Mouse (Mus musculus): ENCODE data around the gene Rbm19. TPM values are rescaled to one million over a fixed set of nuclear protein-coding genes. Genes with fewer than 3 reads are reported as not detected.

The Rbm19 gene
- polyA plus RNA-seq, 1 experiment from 2014 or later, result 17.7 TPM

- Histone ChIP-seq H3K27ac (no peak overlapping the region), H3K9me3 (replicated peaks; ENCODE audit: low read length) (no peaks in the 10 kb centered on the region), H3K9ac (ENCODE audit: low read depth, low read length) (no peak overlapping the region), H3K36me3 (ENCODE audit: insufficient read depth, low read length) (peaks cover 18% of the 10 kb centered on the region), H3K4me3 (replicated peaks; ENCODE audit: low read depth, low read length) (no peak overlapping the region), H3K27me3 (ENCODE audit: insufficient read depth, low read length) (no peaks in the 10 kb centered on the region), H3K4me2 (ENCODE audit: low read length) (no peak overlapping the region), H3K4me1 (replicated peaks; ENCODE audit: insufficient read depth, low read length) (no peaks in the 10 kb centered on the region)
- DNase-seq (ENCODE audit: low spot score) (peak; percentile 83), ATAC-seq (replicated peaks; ENCODE audit: low FRiP score, low read depth) (peak; percentile 47; the same call in 1 of the 2 replicates)
- peak; percentile 83 for TF ChIP-seq CTCF (IDR thresholded peaks at IDR 0.05; ENCODE audit: low read depth)
- WGBS, result 31% methylated on average over 11 of the region's 11 CpGs
Observed at GRCm38 (mm10) chr5:120146051-120146385, 29.8 kb downstream of the Rbm19 start.

GRCm38 (mm10) chr5:120146909-120147308 lies 30.6 kb downstream of the Rbm19 start:
- Histone ChIP-seq H3K36me3 (ENCODE audit: insufficient read depth, low read length) (peaks cover 11% of the 10 kb centered on the region), H3K4me1 (replicated peaks; ENCODE audit: insufficient read depth, low read length) (no peaks in the 10 kb centered on the region), H3K27me3 (ENCODE audit: insufficient read depth, low read length) (no peaks in the 10 kb centered on the region), H3K27ac (no peak overlapping the region), H3K9ac (ENCODE audit: low read depth, low read length) (no peak overlapping the region), H3K9me3 (replicated peaks; ENCODE audit: low read length) (no peaks in the 10 kb centered on the region), H3K4me3 (replicated peaks; ENCODE audit: low read depth, low read length) (no peak overlapping the region), H3K4me2 (ENCODE audit: low read length) (no peak overlapping the region)
- DNase-seq (ENCODE audit: low spot score), result peak; percentile 77
- TF ChIP-seq CTCF (IDR thresholded peaks at IDR 0.05; ENCODE audit: low read depth), result no peak
- peak; percentile 45 for ATAC-seq (replicated peaks; ENCODE audit: low FRiP score, low read depth)
- whole genome bisulfite sequencing, result 44% methylated on average over 3 of the region's 3 CpGs

- WGBS, result 84% methylated on average over 9 of the region's 9 CpGs
- ATAC-seq (replicated peaks; ENCODE audit: low FRiP score, low read depth), result no peak
- Histone ChIP-seq H3K4me3 (replicated peaks; ENCODE audit: low read depth, low read length) (no peak overlapping the region), H3K4me1 (replicated peaks; ENCODE audit: insufficient read depth, low read length) (no peaks in the 10 kb centered on the region), H3K27ac (no peak overlapping the region), H3K36me3 (ENCODE audit: insufficient read depth, low read length) (peaks cover 11% of the 10 kb centered on the region), H3K4me2 (ENCODE audit: low read length) (no peak overlapping the region), H3K9ac (ENCODE audit: low read depth, low read length) (no peak overlapping the region), H3K9me3 (replicated peaks; ENCODE audit: low read length) (no peaks in the 10 kb centered on the region), H3K27me3 (ENCODE audit: insufficient read depth, low read length) (no peaks in the 10 kb centered on the region)
- DNase-seq (ENCODE audit: low spot score), result no peak
- no peak for TF ChIP-seq CTCF (IDR thresholded peaks at IDR 0.05; ENCODE audit: low read depth)
Observed at GRCm38 (mm10) chr5:120148246-120148645, 32.0 kb downstream of the Rbm19 start.

- Histone ChIP-seq H3K9me3 (replicated peaks; ENCODE audit: low read length) (no peaks in the 10 kb centered on the region), H3K36me3 (ENCODE audit: insufficient read depth, low read length) (no peaks in the 10 kb centered on the region), H3K4me2 (ENCODE audit: low read length) (no peak overlapping the region), H3K9ac (ENCODE audit: low read depth, low read length) (no peak overlapping the region), H3K4me1 (replicated peaks; ENCODE audit: insufficient read depth, low read length) (0 out of 2 replicates have a peak, but pooled peaks cover 3% of the 10 kb centered on the region), H3K27ac (no peak overlapping the region), H3K27me3 (ENCODE audit: insufficient read depth, low read length) (no peaks in the 10 kb centered on the region), H3K4me3 (replicated peaks; ENCODE audit: low read depth, low read length) (no peak overlapping the region)
- no peak for DNase-seq (ENCODE audit: low spot score)
- no peak for ATAC-seq (replicated peaks; ENCODE audit: low FRiP score, low read depth)
- TF ChIP-seq CTCF (IDR thresholded peaks at IDR 0.05; ENCODE audit: low read depth), result peak; percentile 49; the same call in 1 of the 2 replicates
- 81% methylated on average over 4 of the region's 4 CpGs for WGBS
Observed at GRCm38 (mm10) chr5:120151145-120151544, 34.9 kb downstream of the Rbm19 start.

GRCm38 (mm10) chr5:120153140-120153539 lies 36.9 kb downstream of the Rbm19 start:
- Histone ChIP-seq H3K9me3 (replicated peaks; ENCODE audit: low read length) (no peaks in the 10 kb centered on the region), H3K27ac (no peak overlapping the region), H3K27me3 (ENCODE audit: insufficient read depth, low read length) (no peaks in the 10 kb centered on the region), H3K4me3 (replicated peaks; ENCODE audit: low read depth, low read length) (no peak overlapping the region), H3K4me2 (ENCODE audit: low read length) (no peak overlapping the region), H3K9ac (ENCODE audit: low read depth, low read length) (no peak overlapping the region), H3K4me1 (replicated peaks; ENCODE audit: insufficient read depth, low read length) (0 out of 2 replicates have a peak, but pooled peaks cover 6% of the 10 kb centered on the region), H3K36me3 (ENCODE audit: insufficient read depth, low read length) (no peaks in the 10 kb centered on the region)
- ATAC-seq (replicated peaks; ENCODE audit: low FRiP score, low read depth) (no peak), DNase-seq (ENCODE audit: low spot score) (no peak)
- WGBS, result 100% methylated on average over 3 of the region's 3 CpGs
- TF ChIP-seq CTCF (IDR thresholded peaks at IDR 0.05; ENCODE audit: low read depth), result no peak

- H3K27ac ChIP-seq, result no peak overlapping the region
- H3K4me3 ChIP-seq (replicated peaks; ENCODE audit: low read depth, low read length), result no peak overlapping the region
- H3K36me3 ChIP-seq (ENCODE audit: insufficient read depth, low read length), result no peaks in the 10 kb centered on the region
- ATAC-seq (replicated peaks; ENCODE audit: low FRiP score, low read depth), result no peak
- 44% methylated on average over 10 of the region's 10 CpGs for WGBS
- no peak overlapping the region for H3K4me2 ChIP-seq (ENCODE audit: low read length)
- 0 out of 2 replicates have a peak, but pooled peaks cover 6% of the 10 kb centered on the region for H3K4me1 ChIP-seq (replicated peaks; ENCODE audit: insufficient read depth, low read length)
- H3K9ac ChIP-seq (ENCODE audit: low read depth, low read length), result no peak overlapping the region
- TF ChIP-seq CTCF (IDR thresholded peaks at IDR 0.05; ENCODE audit: low read depth), result no peak
- H3K27me3 ChIP-seq (ENCODE audit: insufficient read depth, low read length), result no peaks in the 10 kb centered on the region
- no peak for DNase-seq (ENCODE audit: low spot score)
- no peaks in the 10 kb centered on the region for H3K9me3 ChIP-seq (replicated peaks; ENCODE audit: low read length)
Observed at GRCm38 (mm10) chr5:120155672-120156071, 39.4 kb downstream of the Rbm19 start.
